Mouse (Mus musculus): ENCODE measurements around the gene Sp1. TPM values are rescaled to one million over a fixed set of nuclear protein-coding genes. Genes with fewer than 3 reads are reported as not detected.

The Sp1 gene
- polyA plus RNA-seq, 1 experiment = not detected

DNA sequence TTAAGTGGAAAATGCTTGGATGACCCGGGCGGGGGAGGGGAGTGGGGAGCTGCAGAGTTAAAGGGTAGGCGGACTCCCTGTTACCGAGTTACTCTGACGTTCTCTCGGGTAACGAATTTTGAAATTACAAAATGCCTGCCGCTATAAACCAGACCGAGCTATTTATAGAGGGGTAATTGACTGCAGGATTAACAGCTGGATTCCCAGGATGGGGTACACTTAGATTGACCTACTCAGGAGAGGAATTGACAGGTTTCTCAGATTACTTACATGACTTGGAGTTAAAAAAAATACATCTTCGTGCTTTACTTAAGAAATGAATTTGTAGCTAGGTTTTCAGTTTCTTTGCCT is 65.3 kb downstream of the Sp1 start:
- Histone ChIP-seq H3K4me1 (ENCODE audit: control insufficient read depth, insufficient read depth, low read length) (no peaks in the 10 kb centered on the region), H3K27ac (ENCODE audit: insufficient read depth, low read depth, low read length) (no peak overlapping the region), H3K4me3 (ENCODE audit: insufficient read depth, low read depth, low read length) (peak overlapping the region; percentile 96)
- TF ChIP-seq CTCF (IDR thresholded peaks at IDR 0.05; ENCODE audit: insufficient read depth, low read depth, low read length) = no peak
- TF ChIP-seq POLR2A (IDR thresholded peaks at IDR 0.05; ENCODE audit: insufficient read depth, low read depth, low read length) = no peak
- WGBS = 2% methylated on average over 10 of the region's 10 CpGs

DNA sequence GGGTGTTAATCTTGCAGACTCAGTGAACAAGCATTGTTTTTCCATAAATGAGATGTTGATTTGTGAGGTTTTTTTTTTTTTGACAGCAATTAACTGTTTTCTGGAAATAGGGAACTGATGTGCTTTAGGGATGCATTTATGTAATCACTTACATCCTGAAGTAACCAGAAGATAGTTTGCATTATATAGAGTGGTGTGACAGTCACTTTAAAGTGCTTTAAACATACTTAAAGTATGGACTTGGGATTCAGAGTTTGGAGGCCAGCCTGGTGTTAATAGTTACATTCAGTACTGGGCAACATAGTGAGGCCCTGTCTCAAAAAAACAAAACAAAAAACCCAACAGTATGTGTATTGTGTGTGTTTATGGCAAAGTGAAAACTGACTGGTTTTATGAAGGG is 65.8 kb downstream of the Sp1 start:
- TF ChIP-seq CTCF (IDR thresholded peaks at IDR 0.05; ENCODE audit: insufficient read depth, low read depth, low read length) = no peak
- no peak for TF ChIP-seq POLR2A (IDR thresholded peaks at IDR 0.05; ENCODE audit: insufficient read depth, low read depth, low read length)
- Histone ChIP-seq H3K27ac (ENCODE audit: insufficient read depth, low read depth, low read length) (no peak overlapping the region), H3K4me3 (ENCODE audit: insufficient read depth, low read depth, low read length) (no peak overlapping the region), H3K4me1 (ENCODE audit: control insufficient read depth, insufficient read depth, low read length) (no peaks in the 10 kb centered on the region)

DNA sequence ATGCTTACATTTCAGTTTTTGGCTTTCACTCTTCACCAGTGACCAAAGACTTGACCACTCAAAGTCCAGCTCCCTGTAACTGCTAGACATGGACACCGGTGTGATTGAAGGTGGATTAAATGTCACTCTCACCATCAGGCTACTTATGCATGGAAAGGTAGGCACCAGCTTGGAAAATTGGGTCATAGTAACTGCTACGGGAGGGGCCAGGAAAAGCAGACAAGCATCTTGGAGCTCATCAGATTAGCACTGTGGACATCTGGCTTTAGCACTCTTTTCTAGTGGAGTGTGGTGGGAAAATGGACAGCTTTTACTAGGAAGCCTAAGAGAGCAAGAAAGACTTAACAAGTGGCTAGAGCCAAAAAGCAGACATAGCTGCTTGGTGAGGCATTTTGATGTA is 67.3 kb downstream of the Sp1 start:
- Histone ChIP-seq H3K4me1 (ENCODE audit: control insufficient read depth, insufficient read depth, low read length) (no peaks in the 10 kb centered on the region), H3K27ac (ENCODE audit: insufficient read depth, low read depth, low read length) (no peak overlapping the region), H3K4me3 (ENCODE audit: insufficient read depth, low read depth, low read length) (no peak overlapping the region)
- TF ChIP-seq POLR2A (IDR thresholded peaks at IDR 0.05; ENCODE audit: insufficient read depth, low read depth, low read length) (no peak), CTCF (IDR thresholded peaks at IDR 0.05; ENCODE audit: insufficient read depth, low read depth, low read length) (no peak)
- 43% methylated on average over 2 of the region's 2 CpGs for WGBS

DNA sequence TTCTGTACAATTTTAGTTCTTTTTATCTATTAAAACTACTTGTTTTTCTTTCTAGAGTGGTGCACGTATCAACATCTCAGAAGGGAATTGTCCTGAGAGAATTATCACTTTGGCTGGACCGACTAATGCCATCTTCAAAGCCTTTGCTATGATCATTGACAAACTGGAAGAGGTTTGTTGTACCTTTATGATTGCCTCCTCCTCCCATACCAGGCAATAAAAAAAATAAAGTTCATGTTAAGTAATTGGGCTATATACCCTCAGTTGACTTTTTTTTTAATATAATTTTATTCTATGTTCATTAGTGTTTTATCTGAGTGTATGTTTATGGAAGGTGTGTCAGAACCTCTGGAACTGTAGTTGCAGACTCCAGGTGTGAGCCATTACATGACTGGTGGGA is 68.6 kb downstream of the Sp1 start:
- H3K27ac ChIP-seq (ENCODE audit: insufficient read depth, low read depth, low read length) = no peak overlapping the region
- TF ChIP-seq POLR2A (IDR thresholded peaks at IDR 0.05; ENCODE audit: insufficient read depth, low read depth, low read length) = no peak
- no peak for TF ChIP-seq CTCF (IDR thresholded peaks at IDR 0.05; ENCODE audit: insufficient read depth, low read depth, low read length)
- no peak overlapping the region for H3K4me3 ChIP-seq (ENCODE audit: insufficient read depth, low read depth, low read length)
- no peaks in the 10 kb centered on the region for H3K4me1 ChIP-seq (ENCODE audit: control insufficient read depth, insufficient read depth, low read length)
- WGBS = 82% methylated on average over 2 of the region's 2 CpGs

DNA sequence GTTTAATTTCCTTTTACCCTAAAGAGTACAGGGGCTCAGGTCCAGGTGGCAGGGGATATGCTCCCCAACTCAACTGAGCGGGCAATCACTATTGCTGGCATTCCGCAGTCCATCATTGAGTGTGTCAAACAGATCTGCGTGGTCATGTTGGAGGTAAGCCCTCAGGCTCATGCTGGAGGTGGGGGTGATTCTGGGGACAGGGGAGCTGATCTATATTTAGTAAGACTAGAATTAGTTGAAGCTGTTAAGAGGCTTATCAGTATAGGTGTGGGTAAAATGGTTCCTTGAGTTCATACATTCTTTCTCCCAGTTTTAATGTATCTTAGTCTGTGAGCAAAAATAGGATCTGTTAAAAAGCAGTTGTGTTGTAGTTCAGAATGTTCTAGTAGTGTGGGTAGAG is 77.2 kb downstream of the Sp1 start:
- Histone ChIP-seq H3K4me1 (ENCODE audit: control insufficient read depth, insufficient read depth, low read length) (peaks cover 3% of the 10 kb centered on the region; the same call in 1 of the 2 replicates), H3K4me3 (ENCODE audit: insufficient read depth, low read depth, low read length) (no peak overlapping the region), H3K27ac (ENCODE audit: insufficient read depth, low read depth, low read length) (no peak overlapping the region)
- TF ChIP-seq CTCF (IDR thresholded peaks at IDR 0.05; ENCODE audit: insufficient read depth, low read depth, low read length) (no peak), POLR2A (IDR thresholded peaks at IDR 0.05; ENCODE audit: insufficient read depth, low read depth, low read length) (no peak)
- WGBS = 87% methylated on average over 3 of the region's 3 CpGs

DNA sequence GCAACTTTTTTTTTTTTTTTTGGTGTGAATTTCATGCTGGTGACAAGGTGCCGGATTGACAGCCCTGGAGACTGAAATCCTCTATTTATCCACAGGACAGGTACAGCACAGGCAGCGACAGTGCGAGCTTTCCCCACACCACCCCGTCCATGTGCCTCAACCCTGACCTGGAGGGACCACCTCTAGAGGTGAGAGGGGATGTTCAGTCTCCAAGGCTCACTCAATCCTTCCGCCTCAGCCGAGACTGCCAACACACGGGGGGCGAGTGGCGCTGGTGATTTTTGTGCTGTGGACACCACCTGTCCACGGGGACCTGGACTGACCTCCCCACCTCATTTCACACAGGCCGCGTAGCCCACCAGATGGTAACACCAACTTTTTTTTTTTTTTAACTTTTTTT is 79.9 kb downstream of the Sp1 start:
- 86% methylated on average over 12 of the region's 12 CpGs for whole genome bisulfite sequencing
- Histone ChIP-seq H3K27ac (ENCODE audit: insufficient read depth, low read depth, low read length) (no peak overlapping the region), H3K4me3 (ENCODE audit: insufficient read depth, low read depth, low read length) (no peak overlapping the region), H3K4me1 (ENCODE audit: control insufficient read depth, insufficient read depth, low read length) (peaks cover 3% of the 10 kb centered on the region; the same call in 1 of the 2 replicates)
- TF ChIP-seq CTCF (IDR thresholded peaks at IDR 0.05; ENCODE audit: insufficient read depth, low read depth, low read length) (no peak), POLR2A (IDR thresholded peaks at IDR 0.05; ENCODE audit: insufficient read depth, low read depth, low read length) (no peak)

Other genes starting within 250 kb of the Sp1 start
- gene Zfp740, start 202.9 kb upstream of the Sp1 start, polyA plus RNA-seq (2012; ENCODE audit: insufficient read depth, insufficient read length, low replicate concordance, missing spikeins) = 123 TPM in 1 of 2 replicates, not detected in the other
- not detected in 2 replicates for gene Csad, start 201.4 kb upstream of the Sp1 start, polyA plus RNA-seq (2012; ENCODE audit: insufficient read depth, insufficient read length, low replicate concordance, missing spikeins)
- not detected in 2 replicates for gene Itgb7, start 174.2 kb upstream of the Sp1 start, polyA plus RNA-seq (2012; ENCODE audit: insufficient read depth, insufficient read length, low replicate concordance, missing spikeins)
- gene Rarg, start 148.6 kb upstream of the Sp1 start, polyA plus RNA-seq (2012; ENCODE audit: insufficient read depth, insufficient read length, low replicate concordance, missing spikeins) = not detected in 2 replicates
- not detected in 2 replicates for gene Gm9918, start 135.6 kb upstream of the Sp1 start, polyA plus RNA-seq (2012; ENCODE audit: insufficient read depth, insufficient read length, low replicate concordance, missing spikeins)
- gene Mfsd5, start 126.7 kb upstream of the Sp1 start, polyA plus RNA-seq (2012; ENCODE audit: insufficient read depth, insufficient read length, low replicate concordance, missing spikeins) = not detected in 2 replicates
- not detected in 2 replicates for gene Espl1, start 109.9 kb upstream of the Sp1 start, polyA plus RNA-seq (2012; ENCODE audit: insufficient read depth, insufficient read length, low replicate concordance, missing spikeins)
- 1,008 TPM in 1 of 2 replicates, not detected in the other for gene Pfdn5, start 80.0 kb upstream of the Sp1 start, polyA plus RNA-seq (2012; ENCODE audit: insufficient read depth, insufficient read length, low replicate concordance, missing spikeins)
- gene Myg1, start 74.4 kb upstream of the Sp1 start, polyA plus RNA-seq (2012; ENCODE audit: insufficient read depth, insufficient read length, low replicate concordance, missing spikeins) = not detected in 2 replicates
- not detected in 2 replicates for gene Aaas, start 55.4 kb upstream of the Sp1 start, polyA plus RNA-seq (2012; ENCODE audit: insufficient read depth, insufficient read length, low replicate concordance, missing spikeins)
- gene Sp7, start 39.0 kb upstream of the Sp1 start, polyA plus RNA-seq (2012; ENCODE audit: insufficient read depth, insufficient read length, low replicate concordance, missing spikeins) = not detected in 2 replicates
- gene Amhr2, start 39.2 kb downstream of the Sp1 start, polyA plus RNA-seq (2012; ENCODE audit: insufficient read depth, insufficient read length, low replicate concordance, missing spikeins) = not detected in 2 replicates
- gene Prr13, start 52.9 kb downstream of the Sp1 start, polyA plus RNA-seq (2012; ENCODE audit: insufficient read depth, insufficient read length, low replicate concordance, missing spikeins) = not detected in 2 replicates
- 834 and 975 TPM in 2 replicates for gene Pcbp2, start 64.4 kb downstream of the Sp1 start, polyA plus RNA-seq (2012; ENCODE audit: insufficient read depth, insufficient read length, low replicate concordance, missing spikeins)
- not detected in 2 replicates for gene Gm10337, start 97.6 kb downstream of the Sp1 start, polyA plus RNA-seq (2012; ENCODE audit: insufficient read depth, insufficient read length, low replicate concordance, missing spikeins)
- gene Map3k12, start 110.9 kb downstream of the Sp1 start, polyA plus RNA-seq (2012; ENCODE audit: insufficient read depth, insufficient read length, low replicate concordance, missing spikeins) = not detected in 2 replicates
- not detected in 2 replicates for gene Tarbp2, start 112.0 kb downstream of the Sp1 start, polyA plus RNA-seq (2012; ENCODE audit: insufficient read depth, insufficient read length, low replicate concordance, missing spikeins)
- not detected in 2 replicates for gene Npff, start 118.8 kb downstream of the Sp1 start, polyA plus RNA-seq (2012; ENCODE audit: insufficient read depth, insufficient read length, low replicate concordance, missing spikeins)
- gene Gm28047, start 218.9 kb downstream of the Sp1 start, polyA plus RNA-seq (2012; ENCODE audit: insufficient read depth, insufficient read length, low replicate concordance, missing spikeins) = not detected in 2 replicates
- not detected in 2 replicates for gene Atf7, start 219.3 kb downstream of the Sp1 start, polyA plus RNA-seq (2012; ENCODE audit: insufficient read depth, insufficient read length, low replicate concordance, missing spikeins)